Mouse (Mus musculus) midbrain, embryonic 10.5 days (tissue): ENCODE data around the gene Sdha. TPM values are rescaled to one million over a fixed set of nuclear protein-coding genes. Genes with fewer than 3 reads are reported as not detected.

Experiments
- DNase-seq: peaks from one replicate; pipeline ENCODE4 v3.0.0-alpha.2; 2017; ENCODE audit warnings: low spot score
- H3K27ac ChIP-seq: fragments of 300-500 bp; sonication (generic); replicated peaks from 2 replicates; pipeline ENCODE4 v1.5.1; 2016; ENCODE audit warnings: mild to moderate bottlenecking
- H3K27me3 ChIP-seq: fragments of 300-500 bp; sonication (generic); 2 replicates; pipeline ENCODE4 v1.6.1; 2016; ENCODE audit warnings: low read depth, mild to moderate bottlenecking; ENCODE audit not compliant: poor library complexity, severe bottlenecking
- H3K36me3 ChIP-seq: fragments of 300-500 bp; sonication (generic); 2 replicates; pipeline ENCODE4 v1.6.1; 2016; ENCODE audit warnings: mild to moderate bottlenecking, moderate library complexity
- H3K4me1 ChIP-seq: fragments of 300-500 bp; sonication (generic); 2 replicates; pipeline ENCODE4 v1.6.1; 2016
- H3K4me3 ChIP-seq: fragments of 300-500 bp; sonication (generic); 2 replicates; pipeline ENCODE4 v1.5.1; 2016; ENCODE audit warnings: mild to moderate bottlenecking, moderate library complexity
- H3K9me3 ChIP-seq: fragments of 300-500 bp; sonication (generic); replicated peaks from 2 replicates; pipeline ENCODE4 v1.6.1; 2016; ENCODE audit warnings: mild to moderate bottlenecking
- WGBS: fragments of 180-500 bp; shearing (Covaris S2); methylation state at CpG from one replicate; pipeline ENCODE4 v1.1.7; 2016; 5-methylcytosine and 5-hydroxymethylcytosine counted together
- polyA plus RNA-seq: library from polyadenylated mRNA; unstranded; fragments of >200 nt; fragmentation: Nextera tagmentation; extraction: Ambion mirVana; gene quantifications from 2 replicates; pipeline ENCODE4 v1.2.1, GENCODE M21; 2016

Sdha gene
- 283 and 284 TPM in 2 replicates for polyA plus RNA-seq

- H3K27me3 ChIP-seq = no peaks in the 10 kb centered on the region
- H3K36me3 ChIP-seq = peaks cover 23% of the 10 kb centered on the region
- 3% methylated on average over 57 of the region's 57 CpGs for WGBS
- DNase-seq = peak; percentile 98
- H3K9me3 ChIP-seq = no peaks in the 10 kb centered on the region
- H3K27ac ChIP-seq = peak within 1 kb of the TSS; percentile 97
- peaks cover 21% of the 10 kb centered on the region for H3K4me1 ChIP-seq
- peak within 1 kb of the TSS; percentile 82 for H3K4me3 ChIP-seq
Measured at GRCm38 (mm10) chr13:74349566-74350434, at the start of gene Sdha, which contains the start of gene Ccdc127. Sdha (minus strand) TSS chr13:74350280. Ccdc127 (plus strand) TSS chr13:74350309.

- peaks cover 5% of the 10 kb centered on the region; the same call in 1 of the 2 replicates for H3K4me1 ChIP-seq
- no peak within 1 kb of the TSS for H3K4me3 ChIP-seq
- H3K36me3 ChIP-seq = no peaks in the 10 kb centered on the region
- peak; percentile 21 for DNase-seq
- 12% methylated on average over 11 of the region's 11 CpGs for WGBS
- no peaks in the 10 kb centered on the region for H3K27me3 ChIP-seq
- no peaks in the 10 kb centered on the region for H3K9me3 ChIP-seq
- H3K27ac ChIP-seq = no peak within 1 kb of the TSS
Measured at GRCm38 (mm10) chr13:74399298-74399839, 49.3 kb upstream of the Sdha start, which contains the start of gene Ftl1-ps1. Ftl1-ps1 (plus strand) TSS chr13:74399694.

- Histone ChIP-seq H3K9me3 (no peaks in the 10 kb centered on the region), H3K36me3 (no peaks in the 10 kb centered on the region), H3K27ac (no peak overlapping the region), H3K4me3 (no peak overlapping the region), H3K27me3 (no peaks in the 10 kb centered on the region), H3K4me1 (0 out of 2 replicates have a peak, but pooled peaks cover 6% of the 10 kb centered on the region)
- no peak for DNase-seq
- WGBS = 75% methylated on average over 2 of the region's 2 CpGs
Measured at GRCm38 (mm10) chr13:74391156-74391555, 41.1 kb upstream of the Sdha start.

GRCm38 (mm10) chr13:74390371-74390990 is 40.4 kb upstream of the Sdha start, which contains the start of gene Zfp72:
Zfp72 (minus strand) TSS chr13:74390836.
- Histone ChIP-seq H3K27ac (peak within 1 kb of the TSS; percentile 50), H3K4me1 (0 out of 2 replicates have a peak, but pooled peaks cover 6% of the 10 kb centered on the region), H3K27me3 (no peaks in the 10 kb centered on the region), H3K4me3 (peak within 1 kb of the TSS; percentile 57), H3K36me3 (no peaks in the 10 kb centered on the region), H3K9me3 (no peaks in the 10 kb centered on the region)
- peak; percentile 57 for DNase-seq
- 2% methylated on average over 14 of the region's 14 CpGs for WGBS

GRCm38 (mm10) chr13:74389730-74390129 is 39.6 kb upstream of the Sdha start:
- WGBS = 72% methylated on average over 6 of the region's 6 CpGs

GRCm38 (mm10) chr13:74382289-74382688 is 32.2 kb upstream of the Sdha start:
- WGBS = 83% methylated on average over 3 of the region's 3 CpGs
- H3K9me3 ChIP-seq = no peaks in the 10 kb centered on the region
- H3K27ac ChIP-seq = no peak overlapping the region
- H3K36me3 ChIP-seq = no peaks in the 10 kb centered on the region
- no peak overlapping the region for H3K4me3 ChIP-seq
- no peaks in the 10 kb centered on the region for H3K27me3 ChIP-seq
- no peaks in the 10 kb centered on the region for H3K4me1 ChIP-seq
- no peak for DNase-seq

More at GRCm38 (mm10) chr13:74389730-74390129, 39.6 kb upstream of the Sdha start:
- H3K4me3 ChIP-seq = peak overlapping the region; percentile 57
- H3K36me3 ChIP-seq = no peaks in the 10 kb centered on the region
- 0 out of 2 replicates have a peak, but pooled peaks cover 6% of the 10 kb centered on the region for H3K4me1 ChIP-seq
- no peak overlapping the region for H3K27ac ChIP-seq
- H3K9me3 ChIP-seq = no peaks in the 10 kb centered on the region
- no peaks in the 10 kb centered on the region for H3K27me3 ChIP-seq
- DNase-seq = no peak

GRCm38 (mm10) chr13:74381533-74382276 is 31.6 kb upstream of the Sdha start:
- H3K36me3 ChIP-seq = no peaks in the 10 kb centered on the region
- H3K27ac ChIP-seq = no peak overlapping the region
- no peaks in the 10 kb centered on the region for H3K27me3 ChIP-seq
- DNase-seq = no peak
- 81% methylated on average over 10 of the region's 10 CpGs for WGBS
- H3K9me3 ChIP-seq = no peaks in the 10 kb centered on the region
- no peak overlapping the region for H3K4me3 ChIP-seq
- no peaks in the 10 kb centered on the region for H3K4me1 ChIP-seq

- Histone ChIP-seq H3K36me3 (peaks cover 41% of the 10 kb centered on the region), H3K27me3 (no peaks in the 10 kb centered on the region), H3K9me3 (no peaks in the 10 kb centered on the region), H3K4me1 (no peaks in the 10 kb centered on the region), H3K27ac (no peak within 1 kb of the TSS), H3K4me3 (no peak within 1 kb of the TSS)
- 88% methylated on average over 8 of the region's 8 CpGs for WGBS
- no peak for DNase-seq
Measured at GRCm38 (mm10) chr13:74363859-74364235, 13.8 kb upstream of the Sdha start, which contains the start of gene Lrrc14b. Lrrc14b (minus strand) TSS chr13:74364005.

GRCm38 (mm10) chr13:74363176-74363858 is 13.2 kb upstream of the Sdha start:
- H3K27ac ChIP-seq = no peak overlapping the region
- no peak for DNase-seq
- WGBS = 90% methylated on average over 13 of the region's 13 CpGs
- H3K4me1 ChIP-seq = no peaks in the 10 kb centered on the region
- H3K36me3 ChIP-seq = peaks cover 46% of the 10 kb centered on the region
- no peaks in the 10 kb centered on the region for H3K27me3 ChIP-seq
- no peaks in the 10 kb centered on the region for H3K9me3 ChIP-seq
- H3K4me3 ChIP-seq = no peak overlapping the region

GRCm38 (mm10) chr13:74362218-74362617 is 12.1 kb upstream of the Sdha start:
- no peaks in the 10 kb centered on the region for H3K4me1 ChIP-seq
- H3K4me3 ChIP-seq = no peak overlapping the region
- no peak overlapping the region for H3K27ac ChIP-seq
- H3K9me3 ChIP-seq = no peaks in the 10 kb centered on the region
- no peak for DNase-seq
- H3K36me3 ChIP-seq = peaks cover 57% of the 10 kb centered on the region
- 83% methylated on average over 2 of the region's 2 CpGs for WGBS
- H3K27me3 ChIP-seq = no peaks in the 10 kb centered on the region

- DNase-seq = no peak
- WGBS = 95% methylated on average over 13 of the region's 13 CpGs
- H3K27me3 ChIP-seq = no peaks in the 10 kb centered on the region
- no peaks in the 10 kb centered on the region; the same call in 1 of the 2 replicates for H3K4me1 ChIP-seq
- peaks cover 89% of the 10 kb centered on the region for H3K36me3 ChIP-seq
- no peak overlapping the region for H3K4me3 ChIP-seq
- H3K9me3 ChIP-seq = no peaks in the 10 kb centered on the region
- H3K27ac ChIP-seq = no peak overlapping the region
Measured at GRCm38 (mm10) chr13:74356491-74356890, 6.4 kb upstream of the Sdha start.
